Mouse (Mus musculus) heart, adult 2 months (tissue): ENCODE measurements around the gene Lcn9.

Experiments used
- CTCF ChIP-seq: fragments of 200-600 bp; IDR thresholded peaks from 2 replicates; pipeline ENCODE4 v1.8.1; 2022; ENCODE audit warnings: antibody characterized with exemption, mild to moderate bottlenecking, moderate library complexity
- POLR2A ChIP-seq: fragments of 200-500 bp; IDR thresholded peaks from 2 replicates; pipeline ENCODE4 v1.6.1; 2011; ENCODE audit warnings: mild to moderate bottlenecking, low read depth, low read length, control low read depth; ENCODE audit not compliant: insufficient read depth

- TF ChIP-seq POLR2A: no peak
- no peak for TF ChIP-seq CTCF
Observed at GRCm38 (mm10) chr2:25798065-25798464, 24.9 kb upstream of the Lcn9 start.
